ENCODE assay signal across 9 mouse cellular contexts in genomic region chr2:25465816-25466635, GRCm38 (mm10). TPM values are rescaled to one million over a fixed set of nuclear protein-coding genes. Genes with fewer than 3 reads are reported as not detected.
A peak's percentile ranks its signal among the peaks of the same experiment; 100 is the strongest.
DNase-seq lines count a peak whose midpoint lies in the region; ATAC-seq lines count a peak whose summit lies in the region.
"Had no signal": no experiment of that assay in that cellular context is flagged by ENCODE, and none has a peak within 500 bp of the region (broad histone marks: within the 10 kb centered on the region; RNA-seq: fewer than 3 reads in every experiment).

No protein-coding gene starts in this region.

- H3K4me2 ChIP-seq in forebrain, embryonic 16.5 days (ENCODE audit: low read length), result no peak overlapping the region
- no peak overlapping the region for H3K4me2 ChIP-seq in midbrain, embryonic 12.5 days (replicated peaks)

- WGBS in forebrain, embryonic 16.5 days, result 31% methylated on average over 10 of the region's 10 CpGs
- WGBS in midbrain, embryonic 12.5 days, result 39% methylated on average over 10 of the region's 10 CpGs

- H3K9me3 ChIP-seq in forebrain, embryonic 16.5 days (ENCODE audit: control insufficient read depth, low read length), result no peaks in the 10 kb centered on the region
- no peaks in the 10 kb centered on the region for H3K9me3 ChIP-seq in midbrain, embryonic 12.5 days

- no peak overlapping the region for H3K9ac ChIP-seq in forebrain, embryonic 16.5 days (replicated peaks; ENCODE audit: low read depth, low read length)
- no peak overlapping the region for H3K9ac ChIP-seq in midbrain, embryonic 12.5 days (replicated peaks)

- H3K27me3 ChIP-seq in forebrain, embryonic 16.5 days (replicated peaks; ENCODE audit: control insufficient read depth, insufficient read depth, low read length), result no peaks in the 10 kb centered on the region
- H3K27me3 ChIP-seq in midbrain, embryonic 12.5 days, result no peaks in the 10 kb centered on the region

- H3K4me1 ChIP-seq in forebrain, embryonic 16.5 days (replicated peaks; ENCODE audit: control insufficient read depth, insufficient read depth, low read length), result peaks cover 11% of the 10 kb centered on the region; the same call in 1 of the 2 replicates
- H3K4me1 ChIP-seq in midbrain, embryonic 12.5 days, result peaks cover 29% of the 10 kb centered on the region

- peak; percentile 81 for DNase-seq in 3134 (ENCODE audit: extremely low read depth, insufficient read length, low spot score)
- peak; percentile 81 for DNase-seq in thymus, postnatal 25 days
- DNase-seq in urinary bladder, adult 18-20 months (ENCODE audit: low spot score in 2 of 2), result no peak
- DNase-seq in frontal cortex, postnatal 14 days (ENCODE audit: low spot score in 2 of 2), result no peak
- no peak for DNase-seq in layer of hippocampus, postnatal 25 days (ENCODE audit: extremely low spot score in 1 of 2, low spot score in 1 of 2)

- peak overlapping the region; percentile 12; the same call in 1 of the 2 replicates for H3K27ac ChIP-seq in forebrain, embryonic 16.5 days (ENCODE audit: low read length)
- peak overlapping the region; percentile 50 for H3K27ac ChIP-seq in midbrain, embryonic 12.5 days (replicated peaks)

- ATAC-seq in CD4-positive, CD25-positive, alpha-beta regulatory T cell, adult 4 months, result peak; percentile 85
- ATAC-seq in forebrain, embryonic 16.5 days, result no peak
- ATAC-seq in midbrain, embryonic 12.5 days (ENCODE audit: low FRiP score, low read depth), result peak; percentile 74

- no peak overlapping the region for H3K4me3 ChIP-seq in forebrain, embryonic 16.5 days (replicated peaks; ENCODE audit: low read length)
- H3K4me3 ChIP-seq in midbrain, embryonic 12.5 days, result no peak overlapping the region

- H3K36me3 ChIP-seq in forebrain, embryonic 16.5 days (ENCODE audit: control insufficient read depth, insufficient read depth), result no peaks in the 10 kb centered on the region
- H3K36me3 ChIP-seq in midbrain, embryonic 12.5 days, result no peaks in the 10 kb centered on the region

RNA-seq across cellular contexts. Expression of gene Ptgds, which starts 3.8 kb away (rescaled TPM):
- not detected for polyA plus RNA-seq in CD4-positive, CD25-positive, alpha-beta regulatory T cell, adult 4 months (2017; shearing (Covaris generic))
- 212 and 217 TPM in 2 replicates for polyA plus RNA-seq in forebrain, embryonic 16.5 days (2015; fragmentation: Nextera tagmentation; extraction: Ambion mirVana)
- 1.5 and 1.8 TPM in 2 replicates for polyA plus RNA-seq in midbrain, embryonic 12.5 days (2016; fragmentation: Nextera tagmentation; extraction: Ambion mirVana)
- 100 to 1,000 TPM; 329 to 404 TPM for total RNA-seq in layer of hippocampus, postnatal 25 days (2021)

RNA-seq across cellular contexts. Expression of gene Paxx, which starts 5.1 kb away (rescaled TPM):
- 100 to 1,000 TPM in 1 of 2 experiments, 10 to 100 TPM in 1; 74.7 to 102 TPM for polyA plus RNA-seq in CD4-positive, CD25-positive, alpha-beta regulatory T cell, adult 4 months (2017; shearing (Covaris generic))
- 89.2 and 108 TPM in 2 replicates for polyA plus RNA-seq in forebrain, embryonic 16.5 days (2015; fragmentation: Nextera tagmentation; extraction: Ambion mirVana)
- polyA plus RNA-seq in midbrain, embryonic 12.5 days (2016; fragmentation: Nextera tagmentation; extraction: Ambion mirVana), result 42.9 and 48.6 TPM in 2 replicates
- 10 to 100 TPM; 56.6 to 58.9 TPM for total RNA-seq in layer of hippocampus, postnatal 25 days (2021)

RNA-seq across cellular contexts. Expression of gene Clic3, which starts 9.4 kb away (rescaled TPM):
- 1 to 10 TPM; 1.2 to 2.2 TPM for polyA plus RNA-seq in CD4-positive, CD25-positive, alpha-beta regulatory T cell, adult 4 months (2017; shearing (Covaris generic))
- 2.4 and 4.6 TPM in 2 replicates for polyA plus RNA-seq in forebrain, embryonic 16.5 days (2015; fragmentation: Nextera tagmentation; extraction: Ambion mirVana)
- polyA plus RNA-seq in midbrain, embryonic 12.5 days (2016; fragmentation: Nextera tagmentation; extraction: Ambion mirVana), result 2.5 and 2.9 TPM in 2 replicates
- under 1 TPM; 0.47 to 0.73 TPM for total RNA-seq in layer of hippocampus, postnatal 25 days (2021)

RNA-seq across cellular contexts. Expression of gene Lcn12, which starts 27.7 kb away (rescaled TPM):
- not detected for polyA plus RNA-seq in CD4-positive, CD25-positive, alpha-beta regulatory T cell, adult 4 months (2017; shearing (Covaris generic))
- not detected in 2 replicates for polyA plus RNA-seq in forebrain, embryonic 16.5 days (2015; fragmentation: Nextera tagmentation; extraction: Ambion mirVana)
- not detected in 2 replicates for polyA plus RNA-seq in midbrain, embryonic 12.5 days (2016; fragmentation: Nextera tagmentation; extraction: Ambion mirVana)
- not detected for total RNA-seq in layer of hippocampus, postnatal 25 days (2021)
- polyA plus RNA-seq: lung, embryonic 16.5 days had no signal

RNA-seq across cellular contexts. Expression of gene Fbxw5, which starts 34.5 kb away (rescaled TPM):
- polyA plus RNA-seq in CD4-positive, CD25-positive, alpha-beta regulatory T cell, adult 4 months (2017; shearing (Covaris generic)), result 100 to 1,000 TPM in 1 of 2 experiments, 10 to 100 TPM in 1; 60.7 to 143 TPM
- 133 and 156 TPM in 2 replicates for polyA plus RNA-seq in forebrain, embryonic 16.5 days (2015; fragmentation: Nextera tagmentation; extraction: Ambion mirVana)
- polyA plus RNA-seq in midbrain, embryonic 12.5 days (2016; fragmentation: Nextera tagmentation; extraction: Ambion mirVana), result 104 and 112 TPM in 2 replicates
- 100 to 1,000 TPM; 114 to 131 TPM for total RNA-seq in layer of hippocampus, postnatal 25 days (2021)

Comparison
In these comparisons a context has a peak if more than half of its experiments do, and no peak if none do; other contexts are left out.
1. DNase-seq: peak in 3134 (single experiment) and thymus, postnatal 25 days (single experiment); none in urinary bladder, adult 18-20 months (0 of 2), frontal cortex, postnatal 14 days (0 of 2) and layer of hippocampus, postnatal 25 days (0 of 2).
2. RNA of gene Ptgds, which starts 3.8 kb away (polyA plus RNA-seq): 212 to 217 TPM in forebrain, embryonic 16.5 days; 1.5 to 1.8 TPM in midbrain, embryonic 12.5 days and not detected in CD4-positive, CD25-positive, alpha-beta regulatory T cell, adult 4 months; every median in the first group is over 10 times any median in the second.